Mouse (Mus musculus) kidney, adult 2 months (tissue): Measurements from ENCODE around the gene Dok7. TPM values are rescaled to one million over a fixed set of nuclear protein-coding genes. Genes with fewer than 3 reads are reported as not detected.

Experiments used
- DNase-seq: peaks from one replicate; pipeline ENCODE4 v3.0.0; 2021
- H3K27ac ChIP-seq: fragments of 200-500 bp; 2 replicates; pipeline ENCODE4 v1.5.1; 2012; ENCODE audit warnings: low read depth, low read length, control low read depth, inconsistent platforms; ENCODE audit not compliant: insufficient read depth
- H3K27me3 ChIP-seq: fragments of 200-500 bp; replicated peaks from 2 replicates; pipeline ENCODE4 v1.6.1; 2012; ENCODE audit warnings: mild to moderate bottlenecking, moderate library complexity, low read length, inconsistent platforms; ENCODE audit not compliant: control insufficient read depth, insufficient read depth
- H3K36me3 ChIP-seq: fragments of 200-500 bp; 2 replicates; pipeline ENCODE4 v1.6.1; 2012; ENCODE audit warnings: mild to moderate bottlenecking, moderate library complexity, low read length, inconsistent platforms; ENCODE audit not compliant: control insufficient read depth, insufficient read depth
- H3K4me1 ChIP-seq: fragments of 200-500 bp; 2 replicates; pipeline ENCODE4 v1.6.1; 2011; ENCODE audit warnings: low read length; ENCODE audit not compliant: control insufficient read depth, insufficient read depth
- H3K4me3 ChIP-seq: fragments of 200-500 bp; 2 replicates; pipeline ENCODE4 v1.5.1; 2011; ENCODE audit warnings: mild to moderate bottlenecking, low read depth, low read length, control low read depth; ENCODE audit not compliant: insufficient read depth
- CTCF ChIP-seq: fragments of 200-500 bp; conservative IDR thresholded peaks from 2 replicates; pipeline ENCODE4 v1.5.1; 2011; ENCODE audit warnings: low read depth, mild to moderate bottlenecking, control low read depth, low read length, moderate library complexity, mixed read lengths; ENCODE audit not compliant: insufficient read depth, insufficient read length
- POLR2A ChIP-seq: fragments of 200-500 bp; IDR thresholded peaks from one replicate; pipeline ENCODE4 v1.6.1; 2011; ENCODE audit warnings: low read depth, low read length, control low read depth
- WGBS: fragments of 180-500 bp; shearing (Covaris S2); methylation state at CpG from one replicate; pipeline ENCODE4 v1.1.7; 2018; 5-methylcytosine and 5-hydroxymethylcytosine counted together
- polyA plus RNA-seq: library from polyadenylated mRNA; depleted of rRNA; stranded (reverse); fragments of >200 nt; gene quantifications from 2 replicates; pipeline ENCODE4 v1.2.3, GENCODE M21; 2012

Gene Dok7
- polyA plus RNA-seq, 1 experiment = 1.6 TPM

DNA sequence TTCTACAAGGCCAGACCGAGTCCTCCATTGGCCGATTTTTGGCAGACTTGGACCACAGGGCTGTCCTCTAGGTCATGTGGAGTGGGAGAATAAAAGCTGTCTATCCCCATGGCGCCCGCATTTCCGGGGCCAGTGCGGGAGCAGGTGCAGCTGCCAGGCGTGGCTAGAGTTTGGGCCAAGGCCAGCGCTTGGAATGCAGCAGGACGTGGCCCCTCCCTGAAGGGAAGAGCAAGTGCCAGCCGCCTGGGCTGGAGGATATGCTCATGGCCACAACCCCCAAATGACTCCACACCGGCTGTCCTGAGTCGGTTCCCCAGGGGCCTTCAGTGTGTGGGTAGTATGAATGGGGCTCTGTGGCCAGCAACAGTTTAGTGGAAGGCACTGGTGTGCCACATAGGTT, 1.5 kb upstream of the Dok7 start:
- TF ChIP-seq CTCF (no peak), POLR2A (no peak)
- H3K36me3 ChIP-seq = no peaks in the 10 kb centered on the region
- H3K4me3 ChIP-seq = no peak overlapping the region
- DNase-seq = peak; percentile 41
- H3K27me3 ChIP-seq = no peaks in the 10 kb centered on the region
- H3K27ac ChIP-seq = no peak overlapping the region
- H3K4me1 ChIP-seq = peaks cover 5% of the 10 kb centered on the region; the same call in 1 of the 2 replicates
- 37% methylated on average over 12 of the region's 12 CpGs for WGBS

DNA sequence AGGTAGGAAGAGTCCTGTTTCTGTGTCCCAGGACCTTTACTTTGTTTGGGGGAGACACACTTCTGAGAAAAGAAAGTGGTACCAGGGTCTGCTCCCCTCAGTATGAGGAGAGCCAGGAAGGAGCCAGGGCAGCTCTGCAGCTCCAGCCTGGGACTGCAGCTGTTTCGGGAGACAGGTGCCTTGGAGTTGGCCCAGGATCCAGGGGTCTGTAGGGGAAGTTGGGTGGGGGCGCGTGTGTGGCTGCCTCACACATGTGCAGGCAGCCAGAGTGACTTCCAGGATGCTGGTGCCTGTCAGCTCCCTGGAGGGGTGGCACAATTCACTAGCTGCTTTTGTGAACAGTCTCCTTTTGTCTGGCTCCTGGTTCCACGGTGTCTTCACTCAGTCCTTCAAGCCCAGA, 1.0 kb downstream of the Dok7 start:
- Histone ChIP-seq H3K27me3 (no peaks in the 10 kb centered on the region), H3K36me3 (no peaks in the 10 kb centered on the region), H3K4me1 (peaks cover 5% of the 10 kb centered on the region; the same call in 1 of the 2 replicates), H3K27ac (no peak overlapping the region), H3K4me3 (peak overlapping the region; percentile 43; the same call in 1 of the 2 replicates)
- WGBS = 41% methylated on average over 4 of the region's 4 CpGs
- TF ChIP-seq CTCF = no peak
- no peak for TF ChIP-seq POLR2A
- DNase-seq = no peak

DNA sequence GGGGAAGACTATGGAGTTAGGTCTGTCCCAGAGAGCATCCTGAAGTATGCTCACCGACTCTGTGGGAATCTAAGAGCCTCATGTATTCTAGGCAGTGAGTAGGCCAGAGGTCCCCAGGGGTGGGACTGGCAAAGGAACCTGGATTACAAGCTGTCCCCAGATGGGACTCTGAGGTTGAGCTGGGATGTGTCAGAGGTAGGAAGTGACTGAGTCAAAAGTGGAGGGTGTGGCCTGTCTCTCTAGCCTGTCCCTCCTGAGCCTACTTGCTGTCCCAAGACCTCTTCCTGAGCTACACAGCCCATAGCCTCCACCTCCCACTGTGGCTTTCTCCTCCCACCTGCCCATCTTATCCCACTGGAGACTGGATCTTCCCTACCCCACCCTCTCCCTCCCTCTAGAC, 1.6 kb downstream of the Dok7 start:
- H3K27ac ChIP-seq = no peak overlapping the region
- peaks cover 5% of the 10 kb centered on the region; the same call in 1 of the 2 replicates for H3K4me1 ChIP-seq
- WGBS = 73% methylated on average over 1 of the region's 1 CpGs
- no peaks in the 10 kb centered on the region for H3K36me3 ChIP-seq
- no peak for TF ChIP-seq CTCF
- TF ChIP-seq POLR2A = no peak
- H3K4me3 ChIP-seq = no peak overlapping the region
- no peaks in the 10 kb centered on the region for H3K27me3 ChIP-seq
- no peak for DNase-seq

DNA sequence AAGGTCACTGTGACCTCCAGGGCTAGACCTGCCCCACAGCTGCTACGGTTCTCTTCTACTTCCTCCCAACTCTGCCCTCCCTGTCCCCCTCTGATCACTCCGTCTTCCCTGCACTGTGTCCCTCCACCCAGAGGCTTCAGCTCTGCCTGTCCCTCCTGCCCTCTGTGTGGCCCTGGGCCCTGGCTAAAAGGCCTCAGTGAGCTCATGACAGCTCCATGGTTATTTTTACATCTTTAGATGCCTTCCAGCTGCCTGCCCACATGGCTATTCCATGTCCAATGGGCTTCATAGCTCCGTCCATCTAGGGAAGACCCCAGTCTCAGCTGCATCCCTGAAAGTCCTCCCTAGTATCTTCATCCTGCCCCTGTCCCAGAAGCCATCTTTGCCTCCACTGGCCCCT, 3.5 kb downstream of the Dok7 start:
- Histone ChIP-seq H3K36me3 (no peaks in the 10 kb centered on the region), H3K27ac (no peak overlapping the region), H3K4me1 (peaks cover 5% of the 10 kb centered on the region; the same call in 1 of the 2 replicates), H3K27me3 (no peaks in the 10 kb centered on the region), H3K4me3 (no peak overlapping the region)
- DNase-seq = no peak
- TF ChIP-seq CTCF (no peak), POLR2A (no peak)
- WGBS = 72% methylated on average over 3 of the region's 3 CpGs

DNA sequence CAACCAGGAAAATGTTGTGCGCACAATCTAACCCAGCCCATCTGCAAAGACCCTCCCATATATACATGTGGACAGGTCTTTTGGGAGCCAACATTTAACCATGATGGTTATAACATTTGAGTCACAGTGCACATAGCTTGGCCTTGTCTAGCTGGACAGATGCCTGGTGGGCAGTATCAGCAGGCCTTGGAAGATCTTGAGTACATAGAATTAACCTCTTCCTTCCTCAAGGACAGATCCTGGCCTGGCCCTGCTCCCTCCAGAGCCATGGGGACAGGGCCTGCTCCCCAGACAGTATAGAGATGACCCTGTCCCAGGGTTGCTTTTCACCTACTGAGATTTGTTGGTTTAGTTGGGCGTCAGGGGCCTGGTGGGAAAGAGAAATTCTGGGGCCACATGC, 13.3 kb downstream of the Dok7 start:
- Histone ChIP-seq H3K36me3 (no peaks in the 10 kb centered on the region), H3K4me3 (no peak overlapping the region), H3K27ac (no peak overlapping the region), H3K4me1 (no peaks in the 10 kb centered on the region), H3K27me3 (no peaks in the 10 kb centered on the region)
- no peak for TF ChIP-seq POLR2A
- TF ChIP-seq CTCF = no peak
- WGBS = 86% methylated on average over 2 of the region's 2 CpGs
- no peak for DNase-seq

DNA sequence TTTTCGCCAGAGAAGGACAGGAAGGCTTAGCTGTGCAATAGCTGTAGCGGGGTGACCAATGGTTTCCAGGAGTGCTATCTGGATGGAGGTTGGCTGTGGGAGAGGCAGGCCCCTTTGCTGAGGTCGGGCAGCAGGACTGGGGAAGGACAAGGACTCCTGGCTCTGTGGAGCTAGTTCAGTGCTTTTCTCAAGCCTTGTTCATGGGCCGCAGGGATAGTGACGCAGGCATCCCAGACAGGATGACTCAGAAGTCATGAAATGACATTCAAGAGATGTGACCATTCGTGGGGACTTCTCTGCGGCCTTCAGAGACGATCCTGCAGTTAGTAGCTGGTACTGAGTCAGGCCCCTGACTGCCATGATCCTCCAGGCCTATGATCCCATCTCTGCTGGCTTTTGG, 13.7 kb downstream of the Dok7 start:
- Histone ChIP-seq H3K4me3 (no peak overlapping the region), H3K27me3 (no peaks in the 10 kb centered on the region), H3K27ac (no peak overlapping the region), H3K36me3 (no peaks in the 10 kb centered on the region), H3K4me1 (no peaks in the 10 kb centered on the region)
- TF ChIP-seq CTCF = no peak
- no peak for TF ChIP-seq POLR2A
- DNase-seq = no peak
- 87% methylated on average over 8 of the region's 8 CpGs for WGBS

DNA sequence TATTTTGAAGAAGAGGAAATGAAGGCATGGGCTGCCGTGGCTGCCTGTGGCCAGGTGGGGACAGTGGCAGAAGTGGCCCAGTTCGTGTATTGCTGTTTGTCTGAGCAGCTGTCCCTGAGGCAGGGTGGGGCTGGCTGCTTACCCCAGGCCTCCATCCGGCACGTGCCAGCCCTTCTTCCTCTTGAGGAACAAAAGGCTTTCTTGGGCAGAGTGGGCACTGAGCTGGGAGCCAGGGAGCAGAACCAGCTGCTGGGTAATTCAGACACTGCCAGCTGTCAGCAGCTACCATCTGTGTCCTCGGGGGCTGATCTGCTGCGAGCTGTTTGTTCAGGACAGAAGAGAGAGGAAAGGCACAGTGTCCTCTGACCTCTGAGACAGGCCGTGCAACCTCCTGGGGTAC, 14.4 kb downstream of the Dok7 start:
- H3K27ac ChIP-seq = no peak overlapping the region
- no peak overlapping the region for H3K4me3 ChIP-seq
- 50% methylated on average over 7 of the region's 7 CpGs for WGBS
- H3K36me3 ChIP-seq = no peaks in the 10 kb centered on the region
- no peaks in the 10 kb centered on the region for H3K4me1 ChIP-seq
- no peak for TF ChIP-seq POLR2A
- no peak for TF ChIP-seq CTCF
- no peaks in the 10 kb centered on the region for H3K27me3 ChIP-seq
- DNase-seq = no peak

DNA sequence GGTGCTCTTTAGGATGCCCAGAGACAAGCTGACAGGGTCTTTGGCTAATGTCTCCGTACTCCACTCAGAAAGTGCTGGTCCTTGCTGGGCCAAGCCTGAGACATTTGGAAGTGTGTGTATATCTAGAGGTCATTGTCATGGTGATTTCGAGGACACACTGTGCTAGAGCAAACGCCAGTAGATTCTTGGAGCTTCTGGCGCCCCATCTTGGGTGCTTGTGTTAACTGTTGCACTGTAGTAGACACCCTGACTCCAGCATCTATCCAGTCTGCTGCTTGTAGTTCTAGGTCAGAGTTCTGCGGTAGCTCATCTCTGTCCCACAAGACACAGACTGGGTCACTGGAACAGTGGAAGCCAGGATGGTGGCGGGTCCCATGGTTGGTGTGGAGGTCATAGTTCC, 15.3 kb downstream of the Dok7 start:
- WGBS = 95% methylated on average over 6 of the region's 6 CpGs
- H3K4me1 ChIP-seq = no peaks in the 10 kb centered on the region
- H3K4me3 ChIP-seq = no peak overlapping the region
- DNase-seq = no peak
- no peaks in the 10 kb centered on the region for H3K27me3 ChIP-seq
- TF ChIP-seq CTCF = no peak
- H3K27ac ChIP-seq = no peak overlapping the region
- H3K36me3 ChIP-seq = no peaks in the 10 kb centered on the region
